Mouse (Mus musculus) heart, postnatal 10 days (tissue): Measurements from ENCODE around the gene Pltp. TPM values are rescaled to one million over a fixed set of nuclear protein-coding genes. Genes with fewer than 3 reads are reported as not detected.
"Not testable (repeated sequence)": the region's sequence is repeated elsewhere in the genome, so short reads cannot be mapped to it uniquely, and the experiment has no call there.

ENCODE experiments used
- DNase-seq, 2 experiments: peaks; one replicate each; pipeline ENCODE4 v3.0.0; 2021
- intact Hi-C: fragments of 180-260 bp; cut with DNase I; formaldehyde crosslinking; loops from one replicate; pipeline ENCODE4 v1.15.1; 2025
- total RNA-seq, 2 experiments: library from RNA; stranded (reverse); gene quantifications; 2 replicates each; pipeline ENCODE4 v1.2.3; 2021

Pltp gene
- total RNA-seq, 2 experiments from 2014 or later, result 39.1 to 40.9 TPM

DNA sequence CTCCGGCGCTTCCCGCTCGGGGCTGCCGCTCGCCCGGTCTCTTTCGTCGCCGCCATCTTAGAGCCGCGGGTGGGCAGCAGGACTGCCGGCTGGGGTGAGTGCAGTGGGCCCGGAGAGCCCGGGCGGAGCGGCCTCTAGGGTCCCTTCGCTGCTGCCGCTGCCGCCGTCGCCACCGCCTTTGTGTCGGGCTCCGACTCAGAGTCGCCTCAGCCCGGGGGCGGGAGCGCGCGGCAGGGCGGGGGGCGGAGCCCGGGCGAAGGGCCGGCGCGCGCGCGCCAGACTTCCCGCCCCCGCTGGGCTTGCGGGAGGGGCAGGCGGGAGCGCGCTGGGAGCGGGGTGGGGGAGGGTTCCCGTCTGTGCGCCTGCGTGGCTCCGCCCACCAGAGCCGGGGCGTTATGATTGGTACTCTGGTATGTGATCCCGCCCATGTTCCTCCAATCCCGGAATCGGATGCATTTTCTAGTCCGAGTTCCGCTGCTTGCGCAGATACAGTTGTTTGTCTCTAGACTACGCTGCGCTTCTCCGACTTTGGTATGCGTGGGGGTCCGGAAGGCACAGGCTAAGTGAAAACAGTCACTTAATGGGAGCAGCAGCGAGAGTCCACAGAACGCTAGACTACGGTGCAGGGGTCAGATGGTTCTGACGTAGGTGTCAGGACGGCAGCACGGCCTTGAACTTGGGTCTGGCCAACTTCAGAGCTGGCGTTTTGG is 22.2 kb upstream of the Pltp start:
- DNase-seq, result peak; percentile 94 to 95
- intact Hi-C loops, result loop anchor here (1.0 to 2.0 kb wide), 2 partner anchors 23 to 46 kb away; partner anchors contain the start of genes Neurl2 and Pltp

DNA sequence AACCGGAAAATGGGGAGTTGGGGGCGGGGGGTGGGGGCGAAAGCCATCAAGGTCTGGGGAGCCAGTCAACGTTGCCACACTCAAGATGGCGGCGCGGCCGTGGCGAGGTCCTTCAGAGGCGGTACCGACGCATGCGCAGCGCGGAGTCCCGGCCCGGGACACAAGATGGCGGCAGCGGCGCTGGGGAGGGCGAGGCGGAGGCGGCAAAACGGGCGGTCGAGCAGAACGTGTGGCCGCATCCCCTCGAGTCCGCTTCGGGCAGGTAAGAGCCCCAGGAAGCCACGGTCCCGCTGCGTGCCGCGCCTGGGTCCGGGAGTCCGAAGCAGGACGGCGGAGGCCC is 21.7 kb upstream of the Pltp start, which contains the start of gene Pcif1:
Gene Pcif1 (plus strand): TSS at position 77 of the 340 bp plus-strand sequence.
- intact Hi-C loops, result loop anchor here (1.0 kb wide), 1 partner anchor 46 kb away; the partner anchor contains the start of gene Neurl2

DNA sequence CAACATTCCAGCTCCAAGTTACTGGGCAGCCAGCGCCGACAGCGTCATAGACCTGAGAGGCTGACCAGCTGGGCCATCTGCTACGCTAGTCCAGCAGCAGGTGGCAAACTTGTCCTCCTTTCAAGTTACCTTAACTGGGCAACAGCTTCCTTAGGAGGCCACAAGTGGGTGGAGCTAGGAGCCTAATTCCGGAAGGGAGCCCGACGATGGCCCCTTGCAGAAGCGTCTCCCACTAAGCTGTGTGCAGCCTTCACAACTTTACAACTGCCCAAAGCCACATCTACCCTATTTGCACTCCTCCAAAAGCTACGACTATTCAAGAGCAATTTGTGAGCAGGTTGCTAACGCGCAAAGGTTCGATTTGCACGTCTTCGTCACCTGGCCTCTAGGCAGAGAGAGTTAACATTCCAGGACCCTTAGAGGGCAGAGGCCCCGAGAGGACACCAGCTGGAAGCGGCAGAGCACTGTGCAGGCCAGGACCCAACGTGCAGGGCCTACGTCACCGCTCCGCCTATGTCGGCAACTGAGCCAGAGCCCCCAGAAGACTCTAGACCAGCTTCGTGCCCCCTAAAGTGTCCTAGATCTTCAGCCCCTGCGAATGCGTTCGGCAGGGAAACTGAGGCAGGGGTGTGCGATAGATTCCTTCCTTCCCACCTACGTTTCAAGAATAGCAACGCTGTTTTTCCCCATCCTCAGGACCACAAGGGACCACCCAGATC is 21.2 kb upstream of the Pltp start:
- intact Hi-C loops, result loop anchor here (1.0 kb wide), 1 partner anchor 45 kb away; the partner anchor contains the start of gene Neurl2
- DNase-seq, result peak; percentile 73 to 76

More for the DNA sequence above, 21.7 kb upstream of the Pltp start, which contains the start of gene Pcif1:
- DNase-seq, result peak; percentile 95 to 96

DNA sequence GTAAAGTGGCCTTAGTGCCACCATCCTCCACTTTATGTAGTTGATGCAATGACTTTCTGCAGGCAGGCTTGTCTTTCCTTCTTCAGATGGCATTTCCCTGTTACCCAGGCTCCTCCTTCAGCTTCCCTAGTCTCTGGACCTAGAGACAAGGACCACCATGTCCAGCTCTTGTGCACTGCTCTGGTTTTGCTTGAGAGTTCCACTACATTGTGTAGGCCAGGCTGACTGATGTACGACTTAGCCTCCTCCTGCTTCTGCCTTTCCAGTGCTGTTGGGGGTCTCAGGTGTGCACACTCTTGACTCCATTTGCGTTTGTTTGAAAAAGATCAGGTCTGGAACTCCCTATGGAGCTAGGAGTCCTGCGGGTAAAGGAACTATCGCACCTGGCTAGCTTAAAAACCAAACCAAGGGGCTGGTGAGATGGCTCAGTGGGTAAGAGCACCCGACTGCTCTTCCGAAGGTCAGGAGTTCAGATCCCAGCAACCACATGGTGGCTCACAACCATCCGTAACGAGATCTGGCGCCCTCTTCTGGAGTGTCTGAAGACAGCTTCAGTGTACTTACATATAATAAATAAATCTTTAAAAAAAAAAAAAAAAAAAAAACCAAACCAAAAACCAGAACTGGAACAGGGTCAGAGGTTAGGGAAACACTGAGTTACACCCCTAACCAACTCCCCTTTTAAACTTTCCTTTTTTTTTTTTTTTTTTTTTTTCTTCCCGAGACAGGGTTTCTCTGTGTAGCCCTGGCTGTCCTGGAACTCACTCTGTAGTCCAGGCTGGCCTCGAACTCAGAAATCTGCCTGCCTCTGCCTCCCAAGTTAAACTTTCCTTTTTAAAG is 20.1 kb upstream of the Pltp start:
- intact Hi-C loops, DNase-seq: not testable (repeated sequence)

DNA sequence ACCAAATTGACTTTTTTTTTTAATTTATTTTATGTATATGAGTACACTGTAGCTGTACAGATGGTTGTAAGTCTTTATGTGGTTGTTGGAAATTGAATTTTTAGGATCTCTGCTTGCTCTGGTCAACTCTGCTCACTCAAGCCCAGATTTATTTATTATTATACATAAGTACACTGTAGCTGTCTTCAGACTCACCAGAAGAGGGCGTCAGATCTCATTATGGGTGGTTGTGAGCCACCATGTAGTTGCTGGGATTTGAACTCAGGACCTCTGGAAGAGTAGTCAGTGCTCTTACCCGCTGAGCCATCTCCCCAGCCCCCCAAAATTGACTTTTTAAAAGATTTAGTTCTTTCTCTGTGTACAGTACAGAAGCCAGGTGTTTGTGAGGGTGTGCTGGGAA is 18.1 kb upstream of the Pltp start:
- intact Hi-C loops, DNase-seq: not testable (repeated sequence)

DNA sequence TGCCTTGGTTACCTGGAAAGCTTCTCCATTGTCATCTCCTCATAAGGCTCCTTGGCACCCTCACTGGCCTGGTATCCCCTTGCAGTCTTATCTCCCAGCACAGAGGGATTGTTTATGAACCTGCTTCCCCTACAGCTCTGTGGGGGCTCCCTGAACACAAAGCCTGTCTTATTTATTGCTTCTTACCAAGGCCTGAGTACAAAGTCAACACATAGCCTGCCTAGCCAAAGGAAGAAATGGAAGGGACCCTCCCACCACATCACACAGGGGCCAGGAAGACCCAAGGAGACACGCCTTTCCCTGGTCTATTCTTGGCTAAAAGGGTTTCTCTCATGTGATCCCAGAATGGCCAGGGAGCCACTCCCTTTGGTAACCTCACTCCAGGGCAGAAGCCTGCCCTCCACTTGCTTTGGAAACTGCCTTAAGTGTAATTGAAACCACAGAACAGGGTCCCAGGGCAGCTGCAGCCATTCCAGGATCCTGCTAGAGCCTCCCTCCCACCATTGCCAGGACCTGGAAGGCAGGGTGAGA is 16.8 kb upstream of the Pltp start:
- DNase-seq, result peak; percentile 69 to 71
- intact Hi-C loops, result no loop called here

DNA sequence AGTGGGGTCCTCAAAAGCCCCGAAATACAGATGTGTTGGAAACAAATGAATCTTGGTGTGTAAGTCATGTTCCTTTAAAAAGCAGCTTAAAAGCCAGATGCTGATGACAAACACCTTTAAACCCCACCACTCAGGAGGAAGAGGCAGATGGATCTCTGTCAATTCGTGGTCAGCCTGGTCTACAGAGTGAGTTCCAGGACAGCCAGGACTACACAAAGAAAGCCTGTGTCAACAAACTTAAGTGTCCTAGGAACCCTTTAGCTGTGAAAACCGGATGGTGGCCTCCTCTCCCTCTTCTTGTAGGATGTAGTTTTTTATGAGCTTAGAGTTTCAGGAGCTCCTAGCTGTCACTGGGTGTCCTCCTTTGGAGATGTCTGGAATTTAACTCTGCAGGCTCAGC is 16.1 kb upstream of the Pltp start:
- intact Hi-C loops, result no loop called here
- DNase-seq, result no peak

DNA sequence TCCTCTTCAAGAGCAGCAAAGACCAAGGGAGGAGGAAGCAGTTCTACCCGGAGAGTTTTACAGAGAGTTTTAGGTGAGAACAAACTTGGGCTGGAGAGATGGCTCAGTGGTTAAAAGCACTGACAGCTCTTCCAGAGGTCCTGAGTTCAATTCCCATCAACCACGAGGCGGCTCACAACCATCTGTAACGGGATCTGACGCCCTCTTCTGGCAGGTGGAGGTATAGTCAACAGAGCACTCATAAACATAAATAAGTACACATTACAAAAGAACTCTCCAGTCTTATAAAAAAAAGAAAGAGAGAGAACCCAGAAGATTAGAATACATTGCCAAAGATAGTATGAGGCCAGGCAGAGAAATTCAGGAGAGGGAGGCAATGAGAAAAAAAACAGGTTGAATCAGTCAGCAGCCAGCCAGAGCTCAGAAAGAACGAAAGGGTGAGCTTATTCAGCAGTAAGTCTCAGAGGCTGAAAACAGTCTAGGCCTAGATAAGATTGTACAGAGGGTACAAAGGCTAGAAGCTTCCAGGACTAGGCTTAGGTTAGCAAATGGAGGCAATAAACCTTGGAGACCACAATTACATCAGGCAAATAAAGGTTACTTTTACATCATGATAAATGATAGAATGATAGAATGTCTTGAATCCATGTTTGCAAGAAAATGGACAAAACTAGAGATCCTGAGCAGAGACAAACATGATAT is 14.2 kb upstream of the Pltp start:
- intact Hi-C loops, result no loop called here
- DNase-seq, result no peak

DNA sequence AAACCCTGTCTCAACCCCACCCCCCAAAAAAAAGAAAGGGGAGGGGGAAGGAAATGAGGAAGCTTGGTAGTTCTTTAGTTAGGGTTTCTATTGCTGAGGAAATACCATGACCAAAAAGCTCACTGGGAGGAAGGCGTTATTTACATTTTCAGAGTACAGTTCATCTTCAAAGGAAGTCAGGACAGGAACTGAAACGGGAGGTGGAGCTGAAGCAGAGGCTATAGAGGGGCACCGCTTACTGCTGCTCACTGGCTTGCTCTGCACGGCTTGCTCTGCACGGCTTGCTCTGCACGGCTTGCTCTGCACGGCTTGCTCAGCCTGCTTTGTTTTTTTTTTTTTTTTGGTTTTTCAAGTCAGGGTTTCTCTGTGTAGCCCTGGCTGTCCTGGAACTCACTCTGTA is 11.0 kb upstream of the Pltp start:
- intact Hi-C loops, result no loop called here
- DNase-seq, result no peak

DNA sequence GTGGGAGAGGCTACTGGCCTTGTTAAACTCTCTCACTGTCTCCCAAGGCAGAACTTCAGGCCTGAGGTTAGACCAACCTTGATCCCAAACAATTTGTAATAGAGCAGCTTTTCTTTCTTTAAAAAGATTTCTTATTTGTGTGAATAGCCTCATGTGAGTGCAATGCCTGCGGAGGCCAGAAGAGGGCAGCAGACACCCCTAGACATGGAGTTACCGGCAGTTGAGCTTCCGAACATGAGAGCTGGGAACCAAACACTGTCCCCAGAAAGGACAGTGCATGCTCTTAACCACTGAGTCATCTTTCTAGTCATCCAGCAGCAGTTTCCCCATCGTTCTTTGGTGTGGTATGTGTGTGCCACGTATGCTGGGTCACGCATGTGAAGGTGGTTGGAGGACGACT is 10.1 kb upstream of the Pltp start:
- intact Hi-C loops, result no loop called here
- no peak for DNase-seq

DNA sequence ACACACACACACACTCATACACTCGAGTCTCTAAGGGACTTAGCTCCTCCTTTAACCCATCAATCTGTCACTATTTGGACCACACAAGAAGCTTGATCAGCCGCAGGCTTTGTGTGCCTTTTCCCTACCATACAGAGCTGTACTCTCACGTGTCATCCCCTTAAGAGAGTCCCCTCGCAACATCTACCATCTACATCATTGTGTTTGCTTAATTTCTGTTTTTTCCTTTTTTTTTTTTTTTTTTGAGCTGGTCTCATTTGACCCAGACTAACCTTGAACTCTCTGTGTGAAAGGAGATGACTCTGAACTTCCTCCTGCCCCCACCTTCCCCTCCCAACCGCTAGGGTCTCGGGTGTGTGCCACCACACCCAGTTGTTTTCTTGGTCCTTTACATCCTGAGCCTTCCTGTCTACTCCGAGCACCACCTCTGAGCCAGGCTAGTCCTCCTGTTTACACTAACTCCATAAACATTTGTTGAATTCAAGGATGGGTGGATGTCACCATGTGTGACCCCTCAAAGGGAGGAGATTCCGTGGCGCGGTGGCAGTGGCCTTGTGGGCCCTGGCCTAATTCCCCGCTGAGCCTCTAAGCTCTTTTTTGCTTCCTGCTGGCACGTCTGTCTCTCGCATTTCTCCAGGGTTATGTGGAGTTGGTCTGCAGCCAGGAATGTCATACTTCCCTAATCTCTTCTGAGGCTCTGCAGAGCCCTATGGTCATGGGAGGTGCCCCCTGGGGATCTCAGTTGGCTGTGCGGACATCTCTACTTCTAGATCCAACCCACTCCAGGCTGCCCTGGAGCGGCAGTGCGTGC is 9.4 kb upstream of the Pltp start:
- peak; percentile 94 for DNase-seq
- intact Hi-C loops, result no loop called here

DNA sequence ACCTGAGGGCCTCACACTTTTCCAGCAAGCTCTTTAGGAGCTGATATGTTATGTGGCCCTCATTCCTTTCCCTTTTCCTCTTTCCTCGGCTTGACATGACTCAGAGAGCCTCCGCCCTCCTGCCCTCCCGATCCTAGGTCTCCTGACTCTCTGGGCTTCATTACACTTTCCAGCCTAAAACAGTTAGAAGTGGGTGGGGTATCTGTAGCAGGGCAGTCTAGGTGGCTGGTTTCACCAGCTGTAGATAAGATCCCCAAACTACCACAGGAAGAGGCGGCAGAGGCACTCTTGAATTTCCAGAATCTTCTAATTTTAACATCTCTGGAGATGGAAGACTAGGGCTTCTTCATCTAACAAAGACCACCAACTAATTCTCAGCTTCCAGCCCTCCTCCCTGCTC is 7.1 kb upstream of the Pltp start:
- intact Hi-C loops, result no loop called here
- no peak for DNase-seq

DNA sequence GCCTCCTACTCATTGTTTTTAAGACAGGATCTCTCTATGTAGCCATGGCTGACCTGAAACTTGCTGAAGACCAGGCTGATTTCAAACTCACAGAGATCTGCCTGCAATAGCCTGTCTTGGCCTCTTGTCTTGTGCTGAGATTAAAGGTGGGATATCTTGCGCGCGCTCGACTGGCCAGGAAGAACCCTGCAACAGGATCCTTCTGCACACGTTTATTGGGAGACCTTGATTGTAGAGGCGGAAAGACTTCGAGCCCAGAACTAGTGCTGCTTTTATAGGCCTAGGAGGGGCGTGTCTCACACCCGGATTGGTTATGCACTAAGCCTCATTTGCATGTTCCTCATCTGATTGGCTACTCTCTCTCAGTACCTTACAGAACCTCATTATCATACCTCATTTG is 5.9 kb upstream of the Pltp start:
- intact Hi-C loops, DNase-seq: not testable (repeated sequence)

DNA sequence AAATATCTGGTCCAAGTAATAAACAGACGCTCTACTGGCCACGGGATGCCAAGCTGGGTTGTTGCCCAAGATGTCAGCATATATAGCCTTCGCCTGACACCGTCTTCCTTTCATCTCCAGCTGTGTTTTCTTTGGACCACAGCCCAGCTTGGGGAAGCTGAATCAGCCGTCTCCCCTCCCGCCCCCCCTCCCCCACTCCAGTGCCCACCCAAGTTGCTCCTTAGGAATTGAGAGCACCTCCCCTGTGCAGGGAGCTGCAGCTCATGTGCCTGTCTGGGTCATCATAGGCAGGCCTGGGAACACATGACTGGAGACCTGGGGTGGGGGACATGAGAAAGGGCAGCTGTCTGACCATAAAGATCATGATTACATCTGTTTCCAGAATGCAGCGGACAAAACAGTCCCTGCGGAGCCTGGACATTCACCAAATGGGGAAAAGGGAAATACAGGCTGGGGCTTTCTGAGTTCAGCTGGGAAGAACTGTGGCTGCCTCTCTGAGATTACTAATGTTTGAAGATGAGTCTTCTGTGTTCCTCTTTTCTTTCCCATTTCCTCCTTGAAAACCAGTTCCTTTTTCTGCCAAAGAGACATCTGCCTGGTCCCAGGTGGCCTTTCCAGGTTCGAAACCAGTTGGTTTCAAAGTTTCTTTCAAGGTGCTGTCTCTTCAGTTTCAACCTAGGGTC is 4.8 kb upstream of the Pltp start:
- peak; percentile 83 to 88 for DNase-seq
- intact Hi-C loops, result no loop called here

DNA sequence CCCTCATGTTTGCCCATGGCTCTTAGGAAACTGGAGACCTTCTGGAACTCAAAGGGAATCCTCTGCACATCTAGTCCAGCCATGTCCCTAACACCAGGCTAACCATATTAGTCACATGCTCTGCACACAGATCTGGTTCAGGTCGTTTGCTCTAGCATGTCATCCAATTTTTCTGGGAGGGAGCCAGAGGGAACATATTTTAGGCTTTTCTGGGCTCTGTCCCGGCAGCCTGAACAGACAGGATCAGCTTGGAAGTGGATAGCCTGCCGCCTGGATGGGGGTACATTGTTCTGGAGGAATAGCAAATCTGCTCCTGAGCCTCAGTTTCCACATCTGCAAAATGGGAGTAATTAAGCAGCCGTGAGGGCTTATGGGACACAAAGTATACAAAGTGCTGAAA is 3.6 kb upstream of the Pltp start:
- intact Hi-C loops, result no loop called here
- peak; percentile 32 to 55 for DNase-seq

DNA sequence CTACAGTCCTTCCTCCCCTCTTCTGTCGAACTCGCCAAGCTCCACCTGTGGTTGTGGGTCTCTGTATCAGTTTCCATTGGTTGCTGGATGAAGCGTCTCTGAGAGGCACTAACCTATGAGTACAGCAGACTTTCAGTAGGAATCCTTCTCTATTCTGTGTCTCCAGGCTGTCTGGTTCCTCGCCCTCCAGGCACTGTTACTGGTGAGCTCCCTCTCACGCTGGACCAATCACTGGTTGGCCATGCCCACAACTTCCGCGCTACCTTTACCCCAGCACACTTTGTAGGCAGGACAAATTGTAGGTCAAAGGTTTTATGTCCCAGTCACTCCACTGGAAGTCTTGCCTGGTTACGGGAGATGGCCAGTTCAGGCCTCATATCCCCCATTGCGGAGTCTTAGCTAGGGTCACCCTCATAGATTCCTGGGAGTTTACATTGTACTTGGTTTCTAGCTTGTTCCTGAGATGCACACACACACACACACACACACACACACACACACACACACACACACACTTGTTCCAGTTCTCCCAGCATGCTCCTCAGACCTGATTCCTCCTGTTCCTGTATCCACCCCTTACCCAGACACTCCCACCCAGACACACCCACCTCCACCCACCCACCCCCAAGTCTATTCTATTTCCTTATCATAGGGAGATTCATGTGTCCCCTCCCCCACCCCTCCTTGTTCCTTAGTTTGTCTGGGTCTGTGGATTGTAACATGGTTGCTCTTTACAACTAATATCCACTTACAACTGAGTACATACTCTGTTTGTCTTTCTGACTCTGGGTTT is 2.3 kb upstream of the Pltp start:
- DNase-seq, result no peak

DNA sequence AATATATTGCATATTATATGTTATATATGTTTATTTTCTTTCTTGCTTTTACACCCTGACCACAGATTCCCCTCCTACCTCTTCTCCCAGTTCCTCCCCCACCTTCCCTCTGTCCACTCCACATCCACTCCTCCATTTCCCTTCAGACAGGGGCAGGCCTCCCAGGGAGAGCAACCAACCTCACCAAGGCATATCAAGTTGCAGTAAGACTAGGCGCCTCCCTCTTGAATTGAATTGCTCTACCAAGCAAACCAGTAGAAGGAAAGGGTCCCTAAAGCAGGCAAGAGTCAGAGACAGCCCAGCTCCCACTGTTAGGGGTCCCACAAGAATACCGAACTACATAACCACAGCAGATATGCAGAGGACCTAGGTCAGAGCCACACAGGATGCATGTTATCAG is 1.6 kb upstream of the Pltp start:
- DNase-seq, result no peak
- intact Hi-C loops, result no loop called here

More for the DNA sequence above, 2.3 kb upstream of the Pltp start:
- intact Hi-C loops, result no loop called here
